Mouse (Mus musculus) MEL (cell line): ENCODE data around the gene Nfasc. TPM values are rescaled to one million over a fixed set of nuclear protein-coding genes. Genes with fewer than 3 reads are reported as not detected.

ENCODE experiments used
- DNase-seq: peaks from one replicate; pipeline ENCODE4 v3.0.0; 2011; ENCODE audit warnings: low read depth, low spot score
- H3K27ac ChIP-seq: 2 replicates; pipeline ENCODE4 v1.5.1; 2012; ENCODE audit warnings: low read depth, mild to moderate bottlenecking, control low read depth, low read length, moderate library complexity; ENCODE audit not compliant: control insufficient read depth
- H3K27me3 ChIP-seq, 2 experiments: fragments of 150-350 bp in 1 of 2; sonication (generic) in 1 of 2; 2 replicates each; pipeline ENCODE4 v1.6.1; 2012; ENCODE audit warnings: low read length in 2 of 2, mild to moderate bottlenecking in 2 of 2, improper control_type of control experiment in 1 of 2, moderate library complexity in 1 of 2; ENCODE audit not compliant: insufficient read depth in 2 of 2, control insufficient read depth in 1 of 2
- H3K36me3 ChIP-seq, 2 experiments: 2 replicates each; pipeline ENCODE4 v1.6.1; 2012 to 2014; ENCODE audit warnings: low read length in 2 of 2, improper control_type of control experiment in 1 of 2, inconsistent platforms in 1 of 2, mild to moderate bottlenecking in 1 of 2; ENCODE audit not compliant: insufficient read depth in 2 of 2, control insufficient read depth in 1 of 2
- H3K4me1 ChIP-seq, 2 experiments: fragments of 150-350 bp in 1 of 2; sonication (generic) in 1 of 2; 2 replicates each; pipeline ENCODE4 v1.6.1; 2012; ENCODE audit warnings: low read length in 2 of 2, improper control_type of control experiment in 1 of 2, mild to moderate bottlenecking in 1 of 2; ENCODE audit not compliant: insufficient read depth in 2 of 2, control insufficient read depth in 1 of 2
- H3K4me3 ChIP-seq, 2 experiments: fragments of 150-350 bp in 1 of 2; sonication (generic) in 1 of 2; 2 replicates each; pipeline ENCODE4 v1.5.1; 2012; ENCODE audit warnings: low read depth in 2 of 2, low read length in 2 of 2, mild to moderate bottlenecking in 2 of 2, moderate library complexity in 2 of 2, control low read depth in 1 of 2, improper control_type of control experiment in 1 of 2; ENCODE audit not compliant: control insufficient read depth in 1 of 2, insufficient read depth in 1 of 2
- H3K79me2 ChIP-seq: 2 replicates; pipeline ENCODE4 v1.6.1; 2012; ENCODE audit warnings: mild to moderate bottlenecking, low read length, moderate library complexity; ENCODE audit not compliant: control insufficient read depth, poor library complexity, insufficient read depth
- H3K9ac ChIP-seq: 2 replicates; pipeline ENCODE4 v1.6.1; 2012; ENCODE audit warnings: low read depth, mild to moderate bottlenecking, control low read depth, low read length, moderate library complexity; ENCODE audit not compliant: control insufficient read depth, poor library complexity, severe bottlenecking
- H3K9me3 ChIP-seq: fragments of 150-350 bp; sonication (generic); replicated peaks from 2 replicates; pipeline ENCODE4 v1.6.1; 2012; ENCODE audit warnings: mild to moderate bottlenecking, low read length, improper control_type of control experiment, moderate library complexity; ENCODE audit not compliant: insufficient read depth
- CHD2 ChIP-seq: IDR thresholded peaks from 2 replicates; pipeline ENCODE4 v1.6.1; 2011; ENCODE audit warnings: low read length, improper control_type of control experiment
- ELF1 ChIP-seq: IDR thresholded peaks from 2 replicates; pipeline ENCODE4 v1.6.1; 2014; ENCODE audit warnings: low read depth, mild to moderate bottlenecking, inconsistent platforms, low read length, improper control_type of control experiment, moderate library complexity
- ETS1 ChIP-seq: IDR thresholded peaks from 2 replicates; pipeline ENCODE4 v1.6.1; 2012; ENCODE audit warnings: low read depth, mild to moderate bottlenecking, inconsistent platforms, low read length, improper control_type of control experiment, moderate library complexity
- GATA1 ChIP-seq: IDR thresholded peaks from 2 replicates; pipeline ENCODE4 v1.6.1; 2011; ENCODE audit warnings: low read depth, low read length, improper control_type of control experiment
- KAT2A ChIP-seq: conservative IDR thresholded peaks from 2 replicates; pipeline ENCODE4 v1.6.1; 2012; ENCODE audit warnings: low read depth, low read length, improper control_type of control experiment, inconsistent platforms
- MAFK ChIP-seq: IDR thresholded peaks from 2 replicates; pipeline ENCODE4 v1.6.1; 2011; ENCODE audit warnings: low read depth, mild to moderate bottlenecking, low read length, improper control_type of control experiment, borderline replicate concordance
- MEF2A ChIP-seq: IDR thresholded peaks from 2 replicates; pipeline ENCODE4 v1.6.1; 2014; ENCODE audit warnings: low read depth, mild to moderate bottlenecking, inconsistent platforms, low read length, improper control_type of control experiment; ENCODE audit not compliant: poor library complexity, insufficient replicate concordance, severe bottlenecking; ENCODE audit errors: extremely low read depth
- MXI1 ChIP-seq: IDR thresholded peaks from 2 replicates; pipeline ENCODE4 v1.6.1; 2011; ENCODE audit warnings: mild to moderate bottlenecking, low read depth, low read length, improper control_type of control experiment
- MYC ChIP-seq: IDR thresholded peaks from 2 replicates; pipeline ENCODE4 v1.6.1; 2011; ENCODE audit warnings: low read depth, mild to moderate bottlenecking, low read length, improper control_type of control experiment, moderate library complexity
- POLR2AphosphoS2 ChIP-seq: IDR thresholded peaks from 2 replicates; pipeline ENCODE4 v1.6.1; 2011; ENCODE audit warnings: low read length, improper control_type of control experiment
- POLR2AphosphoS5 ChIP-seq: IDR thresholded peaks from 2 replicates; pipeline ENCODE4 v1.6.1; 2012; ENCODE audit warnings: low read depth, borderline replicate concordance, mild to moderate bottlenecking, inconsistent platforms, low read length, moderate library complexity, mixed read lengths
- RAD21 ChIP-seq: IDR thresholded peaks from 2 replicates; pipeline ENCODE4 v1.6.1; 2011; ENCODE audit warnings: mild to moderate bottlenecking, low read depth, low read length, improper control_type of control experiment
- TCF12 ChIP-seq: IDR thresholded peaks from 2 replicates; pipeline ENCODE4 v1.6.1; 2014; ENCODE audit warnings: low read depth, mild to moderate bottlenecking, inconsistent platforms, low read length, improper control_type of control experiment, moderate library complexity
- ZC3H11A ChIP-seq: IDR thresholded peaks from 2 replicates; pipeline ENCODE4 v1.6.1; 2012; ENCODE audit warnings: low read depth, mild to moderate bottlenecking, inconsistent platforms, low read length, improper control_type of control experiment
- ZKSCAN1 ChIP-seq: IDR thresholded peaks from 2 replicates; pipeline ENCODE4 v1.6.1; 2012; ENCODE audit warnings: low read depth, mild to moderate bottlenecking, inconsistent platforms, low read length, improper control_type of control experiment, moderate library complexity
- ZMIZ1 ChIP-seq: IDR thresholded peaks from 2 replicates; pipeline ENCODE4 v1.6.1; 2012; ENCODE audit warnings: low read depth, mild to moderate bottlenecking, inconsistent platforms, low read length, improper control_type of control experiment, moderate library complexity
- polyA plus RNA-seq, 2 experiments: library from polyadenylated mRNA; stranded (reverse) in 1 of 2; unstranded in 1 of 2; fragments of >175 nt in 1 of 2; fragments of >200 nt in 1 of 2; gene quantifications; 2 replicates each; pipeline versions ENCODE4 v1.2.1 to v1.2.4; 2012; ENCODE audit warnings: low replicate concordance in 2 of 2, low read depth in 1 of 2; ENCODE audit not compliant: insufficient read length in 2 of 2, insufficient read depth in 1 of 2, missing spikeins in 1 of 2
- total RNA-seq: library from RNA; depleted of rRNA; stranded (reverse); fragments of 300-350 nt; gene quantifications from 2 replicates; pipeline ENCODE4 v1.2.3, GENCODE M21; 2012

Nfasc gene
- total and polyA plus RNA-seq, 3 experiments, result not detected

- no peaks in the 10 kb centered on the region for H3K79me2 ChIP-seq
- H3K9ac ChIP-seq, result no peak overlapping the region
- H3K36me3 ChIP-seq, result no peaks in the 10 kb centered on the region
- no peak overlapping the region for H3K27ac ChIP-seq
- H3K27me3 ChIP-seq, result peaks cover 9 to 13% of the 10 kb centered on the region in 2 experiments; a peak in 3 of 4 replicates
- H3K4me1 ChIP-seq, result no peaks in the 10 kb centered on the region
- no peak for DNase-seq
- no peaks in the 10 kb centered on the region for H3K9me3 ChIP-seq
- no peak overlapping the region for H3K4me3 ChIP-seq
- no peak for TF ChIP-seq MXI1
- TF ChIP-seq MEF2A, result no peak
- TF ChIP-seq GATA1, result no peak
- TF ChIP-seq CHD2, result no peak
- no peak for TF ChIP-seq ELF1
- no peak for TF ChIP-seq RAD21
Observed at GRCm38 (mm10) chr1:132628183-132628582, 113.4 kb downstream of the Nfasc start.

- Histone ChIP-seq H3K4me3 (no peak overlapping the region), H3K79me2 (no peaks in the 10 kb centered on the region), H3K9me3 (no peaks in the 10 kb centered on the region), H3K9ac (no peak overlapping the region), H3K4me1 (no peaks in the 10 kb centered on the region), H3K27ac (no peak overlapping the region), H3K27me3 (peaks cover 17 to 20% of the 10 kb centered on the region in 2 experiments), H3K36me3 (no peaks in the 10 kb centered on the region)
- TF ChIP-seq ZMIZ1 (no peak), ZC3H11A (no peak), ZKSCAN1 (no peak), ELF1 (no peak), MAFK (no peak), CHD2 (no peak), POLR2AphosphoS5 (no peak), KAT2A (no peak), TCF12 (no peak), MEF2A (no peak), POLR2AphosphoS2 (no peak), ETS1 (no peak), MYC (no peak)
- DNase-seq, result no peak
Observed at GRCm38 (mm10) chr1:132626125-132626756, 115.4 kb downstream of the Nfasc start.
